Mouse (Mus musculus) megakaryocyte, embryonic 14.5 days (primary cell): Measurements from ENCODE around the gene Sorcs2. TPM values are rescaled to one million over a fixed set of nuclear protein-coding genes. Genes with fewer than 3 reads are reported as not detected.
"Not testable (repeated sequence)": the region's sequence is repeated elsewhere in the genome, so short reads cannot be mapped to it uniquely, and the experiment has no call there.

ENCODE experiments used
- H3K27me3 ChIP-seq: replicated peaks from 2 replicates; pipeline ENCODE3; 2012; ENCODE audit warnings: inconsistent platforms
- H3K36me3 ChIP-seq: replicated peaks from 2 replicates; pipeline ENCODE3; 2012; ENCODE audit warnings: low read length, inconsistent platforms, mixed read lengths
- H3K4me1 ChIP-seq: 2 replicates; pipeline ENCODE4 v1.6.1; 2012; ENCODE audit warnings: inconsistent platforms
- H3K4me3 ChIP-seq: replicated peaks from 2 replicates; pipeline ENCODE3; 2012; ENCODE audit warnings: moderate library complexity, mild to moderate bottlenecking, inconsistent platforms
- H3K9me3 ChIP-seq: 2 replicates; pipeline ENCODE4 v1.6.1; 2012; ENCODE audit warnings: inconsistent platforms
- FLI1 ChIP-seq: IDR thresholded peaks from 2 replicates; pipeline ENCODE4 v1.6.1; 2012; ENCODE audit warnings: low read length, inconsistent platforms, mixed read lengths
- GATA1 ChIP-seq: IDR thresholded peaks from 3 replicates; pipeline ENCODE4 v1.6.1; 2012; ENCODE audit warnings: mixed read lengths, low read length, inconsistent platforms, borderline replicate concordance
- polyA plus RNA-seq: library from polyadenylated mRNA; stranded (reverse); fragments of >175 nt; gene quantifications from 2 replicates; pipeline ENCODE4 v1.2.3, GENCODE M21; 2012; ENCODE audit warnings: low replicate concordance; ENCODE audit not compliant: insufficient read depth

Gene Sorcs2
- polyA plus RNA-seq, 1 experiment = not detected

DNA sequence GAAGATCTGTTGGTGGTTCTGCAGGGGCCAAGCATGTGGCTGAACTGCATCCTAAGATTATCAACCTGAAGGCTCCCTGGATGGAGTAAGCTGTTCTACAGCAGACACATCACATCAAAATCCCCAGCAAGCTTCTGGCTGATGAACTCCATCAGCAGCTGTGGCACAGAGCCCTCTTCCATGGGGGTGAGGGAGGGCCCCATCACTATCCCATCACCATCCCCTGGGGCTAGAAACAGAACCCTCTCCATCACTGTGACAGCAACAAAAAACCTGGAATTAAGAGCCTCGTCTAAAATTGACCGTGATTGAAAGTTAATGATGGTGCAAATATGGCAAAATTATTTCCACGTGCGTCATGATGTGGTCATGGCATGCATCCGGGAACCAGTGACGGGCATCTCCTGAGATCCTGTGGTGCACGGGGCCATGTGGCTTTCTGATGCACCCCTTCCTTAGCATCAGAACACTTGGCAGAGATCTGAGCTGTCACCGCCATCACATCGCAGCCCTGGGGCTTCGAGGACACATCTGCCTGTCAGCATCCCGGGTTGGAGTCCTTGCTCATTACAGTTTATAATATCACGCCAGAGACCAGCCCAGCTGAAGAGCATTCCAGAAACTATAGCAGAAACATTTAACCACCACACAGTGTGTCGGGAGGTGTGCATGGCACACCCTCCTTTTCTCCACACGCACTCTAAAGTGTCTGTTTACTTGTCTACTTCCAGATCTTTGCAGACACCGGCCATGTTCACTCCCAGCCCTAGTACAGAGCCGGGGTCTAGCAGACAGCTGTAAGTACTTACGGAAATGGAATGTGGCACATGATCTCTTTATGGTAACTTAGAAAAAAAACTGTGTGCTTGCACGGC, 143.1 kb downstream of the Sorcs2 start:
- Histone ChIP-seq H3K36me3 (no peaks in the 10 kb centered on the region), H3K9me3 (no peaks in the 10 kb centered on the region), H3K4me3 (no peak overlapping the region), H3K27me3 (peaks cover 25% of the 10 kb centered on the region), H3K4me1 (no peaks in the 10 kb centered on the region)
- TF ChIP-seq GATA1 (no peak), FLI1 (no peak)

- H3K4me1 ChIP-seq = no peaks in the 10 kb centered on the region
- no peaks in the 10 kb centered on the region for H3K36me3 ChIP-seq
- H3K9me3 ChIP-seq = no peaks in the 10 kb centered on the region
- H3K4me3 ChIP-seq = no peak overlapping the region
- no peak for TF ChIP-seq GATA1
- no peak for TF ChIP-seq FLI1
- H3K27me3 ChIP-seq = peaks cover 21% of the 10 kb centered on the region
These were observed 145.0 kb downstream of the Sorcs2 start for GRCm38 (mm10) chr5:36252746-36253504.

DNA sequence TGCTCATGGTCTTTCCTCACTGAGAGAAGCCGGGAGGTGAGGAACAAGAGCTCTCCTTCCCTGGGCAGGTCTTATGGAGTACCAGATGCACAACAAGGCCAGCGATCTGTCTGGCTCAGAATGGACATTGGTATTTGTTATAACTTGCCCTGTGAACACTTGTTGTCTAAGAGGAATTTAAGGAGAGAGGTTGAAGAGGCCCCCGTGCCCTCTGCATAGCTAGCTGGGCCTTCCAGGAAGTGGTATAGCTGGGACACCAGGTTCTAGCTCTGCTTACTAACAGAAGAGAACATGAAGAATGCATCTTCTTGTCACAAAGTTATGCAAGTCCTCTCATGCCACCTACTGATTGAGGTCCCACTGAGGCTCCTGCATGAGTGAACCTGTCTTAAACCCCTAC, 149.9 kb downstream of the Sorcs2 start:
- Histone ChIP-seq H3K36me3 (no peaks in the 10 kb centered on the region), H3K9me3 (no peaks in the 10 kb centered on the region), H3K27me3 (peaks cover 16% of the 10 kb centered on the region), H3K4me1 (no peaks in the 10 kb centered on the region), H3K4me3 (no peak overlapping the region)
- no peak for TF ChIP-seq GATA1
- TF ChIP-seq FLI1 = no peak

DNA sequence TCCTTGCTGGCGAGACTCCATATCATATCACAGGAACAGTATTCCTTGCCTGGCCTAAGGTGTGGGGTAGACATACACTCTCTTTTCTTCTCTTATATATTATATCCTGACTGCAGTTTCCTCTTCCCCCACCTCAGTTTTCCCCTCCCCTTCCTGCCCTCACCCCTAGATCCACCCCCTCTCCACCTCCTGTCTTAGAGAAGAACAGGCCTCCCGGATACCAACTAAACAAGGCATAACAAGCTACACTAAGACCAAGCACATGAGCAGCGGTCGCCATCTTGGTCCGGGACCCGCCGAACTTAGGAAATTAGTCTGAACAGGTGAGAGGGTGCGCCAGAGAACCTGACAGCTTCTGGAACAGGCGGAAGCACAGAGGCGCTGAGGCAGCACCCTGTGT, 160.4 kb downstream of the Sorcs2 start:
- H3K4me3 ChIP-seq = not testable (repeated sequence)

DNA sequence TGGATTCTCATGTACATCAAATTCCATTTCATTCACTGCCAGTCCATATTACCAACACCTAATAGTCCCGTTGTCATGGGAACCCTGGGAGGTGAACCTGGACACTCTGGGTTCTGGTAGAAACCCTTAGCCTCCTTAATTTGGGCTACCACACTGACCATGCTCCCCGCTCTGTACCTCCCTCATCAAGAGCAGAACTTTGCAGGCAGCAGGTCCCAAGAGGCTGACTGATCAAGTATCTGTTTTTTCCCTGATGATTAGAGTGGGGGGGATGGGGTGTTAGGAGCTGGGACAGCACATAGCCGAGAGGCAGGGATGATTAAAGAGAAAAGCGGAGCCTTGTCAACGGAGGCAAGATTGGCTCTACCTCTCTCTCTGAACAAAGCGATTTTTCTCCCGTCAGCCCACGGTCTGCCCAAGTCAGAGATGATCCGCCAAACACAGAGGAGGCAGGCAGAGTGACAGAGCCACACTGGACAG, 167.6 kb downstream of the Sorcs2 start:
- peaks cover 12% of the 10 kb centered on the region for H3K27me3 ChIP-seq
- TF ChIP-seq GATA1 = no peak
- no peak for TF ChIP-seq FLI1
- H3K9me3 ChIP-seq = no peaks in the 10 kb centered on the region
- H3K4me1 ChIP-seq = no peaks in the 10 kb centered on the region
- no peak overlapping the region for H3K4me3 ChIP-seq
- no peaks in the 10 kb centered on the region for H3K36me3 ChIP-seq

More for the DNA sequence above, 160.4 kb downstream of the Sorcs2 start:
- not testable (repeated sequence) for H3K4me1 ChIP-seq, H3K36me3 ChIP-seq, H3K27me3 ChIP-seq, H3K9me3 ChIP-seq

- Histone ChIP-seq H3K36me3 (no peaks in the 10 kb centered on the region), H3K9me3 (no peaks in the 10 kb centered on the region), H3K27me3 (peaks cover 12% of the 10 kb centered on the region), H3K4me3 (no peak overlapping the region), H3K4me1 (no peaks in the 10 kb centered on the region)
- TF ChIP-seq FLI1 (no peak), GATA1 (no peak)
These were observed 169.3 kb downstream of the Sorcs2 start for GRCm38 (mm10) chr5:36228405-36229370.

GRCm38 (mm10) chr5:36226296-36226695, 171.6 kb downstream of the Sorcs2 start:
- no peaks in the 10 kb centered on the region for H3K36me3 ChIP-seq
- TF ChIP-seq GATA1 (no peak), FLI1 (no peak)
- H3K27me3 ChIP-seq = peaks cover 11% of the 10 kb centered on the region
- H3K4me3 ChIP-seq = no peak overlapping the region
- H3K9me3 ChIP-seq = no peaks in the 10 kb centered on the region
- no peaks in the 10 kb centered on the region for H3K4me1 ChIP-seq

DNA sequence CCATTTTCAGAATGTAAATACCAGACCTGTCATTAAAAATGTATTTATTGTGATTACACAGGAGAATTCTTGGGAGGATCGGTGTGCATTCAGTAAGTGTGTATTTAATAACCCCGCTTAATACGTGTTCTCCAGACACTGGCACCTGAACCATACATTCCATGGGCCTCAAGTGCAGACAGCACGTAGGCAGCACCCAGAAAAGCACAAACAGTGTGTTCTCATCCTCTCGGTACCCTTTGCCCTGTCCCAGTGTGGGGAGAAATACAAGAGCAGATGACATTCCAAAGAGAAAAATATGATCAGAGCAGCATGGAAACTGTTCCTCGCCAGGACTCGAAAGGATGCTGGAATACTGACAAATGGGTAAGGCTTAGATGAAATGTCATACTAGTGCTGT, 172.1 kb downstream of the Sorcs2 start:
- H3K9me3 ChIP-seq = no peaks in the 10 kb centered on the region
- no peak for TF ChIP-seq GATA1
- peaks cover 15% of the 10 kb centered on the region for H3K27me3 ChIP-seq
- H3K4me3 ChIP-seq = no peak overlapping the region
- no peaks in the 10 kb centered on the region for H3K36me3 ChIP-seq
- no peaks in the 10 kb centered on the region for H3K4me1 ChIP-seq

DNA sequence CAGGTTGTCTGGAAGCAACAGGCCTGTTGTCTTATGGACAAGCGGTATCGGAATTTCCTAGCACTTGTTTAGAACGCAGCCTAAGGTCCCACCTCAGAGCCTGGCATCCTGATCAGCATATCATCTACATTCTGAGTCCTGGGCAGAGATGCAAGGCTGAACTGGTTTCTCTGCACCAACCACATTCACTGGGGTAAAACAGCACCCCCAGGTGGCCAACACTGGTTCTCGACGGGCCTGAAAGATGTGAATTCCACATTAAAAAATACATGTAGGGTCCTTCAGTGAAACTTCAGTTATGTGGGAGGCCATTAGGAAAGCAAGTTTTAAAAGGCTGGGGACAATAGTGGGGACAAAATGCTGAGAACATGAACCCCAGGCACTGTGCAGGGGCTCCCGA, 174.2 kb downstream of the Sorcs2 start:
- H3K36me3 ChIP-seq = no peaks in the 10 kb centered on the region
- no peak overlapping the region for H3K4me3 ChIP-seq
- peaks cover 3% of the 10 kb centered on the region; the same call in 1 of the 2 replicates for H3K9me3 ChIP-seq
- H3K4me1 ChIP-seq = no peaks in the 10 kb centered on the region
- TF ChIP-seq GATA1 (no peak), FLI1 (no peak)
- H3K27me3 ChIP-seq = peaks cover 17% of the 10 kb centered on the region

- no peaks in the 10 kb centered on the region for H3K4me1 ChIP-seq
- TF ChIP-seq GATA1 (no peak), FLI1 (no peak)
- H3K9me3 ChIP-seq = peaks cover 9% of the 10 kb centered on the region
- H3K4me3 ChIP-seq = no peak overlapping the region
- H3K27me3 ChIP-seq = peaks cover 14% of the 10 kb centered on the region
- H3K36me3 ChIP-seq = no peaks in the 10 kb centered on the region
These were observed 177.3 kb downstream of the Sorcs2 start for GRCm38 (mm10) chr5:36220626-36221025.
